ENCODE assay signal across 8 mouse cellular contexts in the genomic region with DNA sequence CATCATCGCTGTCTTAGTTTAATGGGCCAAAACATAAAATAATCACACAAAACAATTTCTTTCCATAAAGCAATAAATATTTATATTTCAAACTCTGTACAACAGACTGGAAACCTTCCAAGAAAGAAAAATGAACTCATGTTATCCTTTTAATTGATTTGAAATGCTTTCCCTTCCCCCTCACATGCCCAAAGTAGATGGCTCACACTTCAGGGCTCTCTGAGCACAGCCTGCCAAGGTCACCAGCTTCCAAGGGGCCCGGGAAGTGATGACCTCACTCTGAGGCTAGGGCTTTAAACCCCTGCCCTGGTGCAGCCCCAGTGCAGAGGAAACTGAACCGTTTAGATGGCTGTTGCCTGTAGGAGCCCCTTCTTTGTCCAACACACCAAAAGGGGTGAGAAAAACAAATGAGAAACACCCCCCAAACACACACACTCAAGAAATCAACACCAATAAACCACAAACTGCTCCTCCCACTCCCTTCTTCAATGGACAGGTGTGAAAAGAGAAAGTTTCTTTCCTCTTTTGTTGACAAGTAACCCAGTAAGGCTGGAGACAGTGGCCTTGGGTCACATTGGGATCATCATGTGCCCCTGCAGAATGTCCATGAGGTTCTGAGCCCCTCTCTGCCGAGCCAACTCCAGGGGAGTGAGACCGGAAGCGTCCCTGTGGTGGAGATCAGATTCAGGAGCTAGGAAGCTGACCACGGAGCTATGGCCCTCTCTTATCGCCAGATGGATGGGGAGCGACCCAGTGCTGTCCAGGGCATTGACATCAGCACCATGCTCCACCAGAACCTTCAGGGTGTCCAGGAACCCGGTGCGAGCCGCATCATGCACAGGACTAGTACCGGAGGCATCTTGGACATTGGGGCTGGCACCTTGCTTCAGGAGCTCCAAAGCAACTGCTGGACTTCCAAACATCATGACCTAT. TPM values are rescaled to one million over a fixed set of nuclear protein-coding genes. Genes with fewer than 3 reads are reported as not detected.
DNase-seq lines count a peak whose midpoint lies in the region; ATAC-seq and TF ChIP-seq lines count a peak whose summit lies in the region.

No protein-coding gene starts in this region.

- H3K36me3 ChIP-seq in erythroblast, embryonic 14.5 days (ENCODE audit: control insufficient read depth) = peaks cover 64% of the 10 kb centered on the region
- H3K36me3 ChIP-seq in forebrain, embryonic 16.5 days (ENCODE audit: control insufficient read depth, insufficient read depth) = peaks cover 3% of the 10 kb centered on the region
- H3K36me3 ChIP-seq in liver, adult 2 months (ENCODE audit: control insufficient read depth, insufficient read depth, low read length) = peaks cover 2% of the 10 kb centered on the region; the same call in 1 of the 2 replicates
- peaks cover 13% of the 10 kb centered on the region; the same call in 1 of the 2 replicates for H3K36me3 ChIP-seq in neural tube, embryonic 14.5 days (ENCODE audit: control insufficient read depth, insufficient read depth, low read length)

- no peak for TF ChIP-seq POLR2A in liver, adult 2 months (IDR thresholded peaks at IDR 0.05; ENCODE audit: extremely low read depth, insufficient read depth, low read length)

- no peaks in the 10 kb centered on the region for H3K9me3 ChIP-seq in erythroblast, embryonic 14.5 days (ENCODE audit: control insufficient read depth, low read length)
- H3K9me3 ChIP-seq in forebrain, embryonic 16.5 days (ENCODE audit: control insufficient read depth, low read length) = no peaks in the 10 kb centered on the region
- no peaks in the 10 kb centered on the region for H3K9me3 ChIP-seq in neural tube, embryonic 14.5 days (ENCODE audit: control insufficient read depth, low read length)

- peak; percentile 24 for DNase-seq in MEL-GATA-1-ER (ENCODE audit: extremely low read depth, low read depth)
- DNase-seq in liver, adult 2 months (ENCODE audit: extremely low read depth, low read depth, low spot score) = no peak
- no peak for DNase-seq in gastrocnemius, adult 8-10 months (ENCODE audit: low spot score in 2 of 2)
- DNase-seq in ovary, postnatal 14 days (ENCODE audit: low spot score) = no peak

- no peak for ATAC-seq in erythroblast, adult 5-6 weeks (replicated peaks; ENCODE audit: low FRiP score, poor library complexity, severe bottlenecking)
- ATAC-seq in forebrain, embryonic 16.5 days = no peak
- no peak for ATAC-seq in neural tube, embryonic 14.5 days (ENCODE audit: low read depth)

- H3K4me1 ChIP-seq in erythroblast, embryonic 14.5 days (ENCODE audit: control insufficient read depth) = peaks cover 53% of the 10 kb centered on the region
- H3K4me1 ChIP-seq in forebrain, embryonic 16.5 days (replicated peaks; ENCODE audit: control insufficient read depth, insufficient read depth, low read length) = peaks cover 30% of the 10 kb centered on the region
- peaks cover 5% of the 10 kb centered on the region for H3K4me1 ChIP-seq in liver, adult 2 months (ENCODE audit: control insufficient read depth, insufficient read depth, low read length)
- H3K4me1 ChIP-seq in neural tube, embryonic 14.5 days (ENCODE audit: control insufficient read depth, insufficient read depth, low read length) = peaks cover 26% of the 10 kb centered on the region

- peak overlapping the region; percentile 56 for H3K9ac ChIP-seq in forebrain, embryonic 16.5 days (replicated peaks; ENCODE audit: low read depth, low read length)
- peak overlapping the region; percentile 65 for H3K9ac ChIP-seq in liver, adult 2 months (ENCODE audit: low read depth, low read length)
- H3K9ac ChIP-seq in neural tube, embryonic 14.5 days (replicated peaks; ENCODE audit: low read depth, low read length) = peak overlapping the region; percentile 60; the same call in 1 of the 2 replicates

- WGBS in forebrain, embryonic 16.5 days = 79% methylated on average over 13 of the region's 13 CpGs
- WGBS in liver, adult 2 months = 71% methylated on average over 13 of the region's 13 CpGs
- WGBS in neural tube, embryonic 14.5 days = 79% methylated on average over 13 of the region's 13 CpGs

- H3K4me3 ChIP-seq in erythroblast, embryonic 14.5 days (replicated peaks) = peak overlapping the region; percentile 79
- peak overlapping the region; percentile 68 for H3K4me3 ChIP-seq in forebrain, embryonic 16.5 days (replicated peaks; ENCODE audit: low read length)
- peak overlapping the region; percentile 65; the same call in 1 of the 2 replicates for H3K4me3 ChIP-seq in liver, adult 2 months (ENCODE audit: insufficient read depth, low read depth, low read length)
- H3K4me3 ChIP-seq in neural tube, embryonic 14.5 days (ENCODE audit: low read depth, low read length) = peak overlapping the region; percentile 65

- TF ChIP-seq CTCF in liver, adult 2 months (IDR thresholded peaks at IDR 0.05; ENCODE audit: low read depth, low read length) = no peak

- no peaks in the 10 kb centered on the region for H3K27me3 ChIP-seq in erythroblast, embryonic 14.5 days (ENCODE audit: control insufficient read depth)
- H3K27me3 ChIP-seq in forebrain, embryonic 16.5 days (replicated peaks; ENCODE audit: control insufficient read depth, insufficient read depth, low read length) = no peaks in the 10 kb centered on the region
- no peaks in the 10 kb centered on the region for H3K27me3 ChIP-seq in liver, adult 2 months (ENCODE audit: control insufficient read depth, insufficient read depth, low read length)
- no peaks in the 10 kb centered on the region for H3K27me3 ChIP-seq in neural tube, embryonic 14.5 days (ENCODE audit: control insufficient read depth, insufficient read depth, low read length)

- peaks cover 6% of the 10 kb centered on the region for H3K79me2 ChIP-seq in liver, adult 2 months (ENCODE audit: control insufficient read depth, insufficient read depth, low read length)

- peak overlapping the region; percentile 61 for H3K4me2 ChIP-seq in forebrain, embryonic 16.5 days (ENCODE audit: low read length)
- peak overlapping the region; percentile 84 for H3K4me2 ChIP-seq in neural tube, embryonic 14.5 days (ENCODE audit: low read depth, low read length)

- peak overlapping the region; percentile 81 for H3K27ac ChIP-seq in forebrain, embryonic 16.5 days (ENCODE audit: low read length)
- H3K27ac ChIP-seq in liver, adult 2 months (replicated peaks; ENCODE audit: insufficient read depth, low read depth, low read length) = peak overlapping the region; percentile 51
- H3K27ac ChIP-seq in neural tube, embryonic 14.5 days (ENCODE audit: low read depth, low read length) = peak overlapping the region; percentile 78

RNA-seq across cellular contexts. Expression of gene Kri1, which starts 0.9 kb away (rescaled TPM):
- polyA plus RNA-seq in erythroblast, embryonic 14.5 days (2012) = 3.5 and 4.6 TPM in 2 replicates
- total RNA-seq in erythroblast, adult 5-6 weeks (2015; ENCODE audit: low replicate concordance) = 14.0 and 26.7 TPM in 2 replicates
- 16.7 and 22.3 TPM in 2 replicates for total RNA-seq in erythroblast, adult 5-6 weeks (2017; ENCODE audit: low replicate concordance)
- polyA plus RNA-seq in forebrain, embryonic 16.5 days (2015; fragmentation: Nextera tagmentation; extraction: Ambion mirVana) = 18.3 and 20.1 TPM in 2 replicates
- total RNA-seq in liver, adult 2 months (2014; rRNA removed) = 5.0 and 6.5 TPM in 2 replicates
- polyA plus RNA-seq in liver, adult 2 months (2012; rRNA removed) = 6.3 and 9.7 TPM in 2 replicates
- 14.2 and 16.4 TPM in 2 replicates for polyA plus RNA-seq in neural tube, embryonic 14.5 days (2014; fragmentation: Nextera tagmentation; extraction: Ambion mirVana)
- total RNA-seq in gastrocnemius, adult 8-10 months (2022) = 10 to 100 TPM in 3 of 4 experiments, 1 to 10 TPM in 1; 8.4 to 13.0 (median 11.4) TPM

RNA-seq across cellular contexts. Expression of gene Cdkn2d, which starts 2.5 kb away (rescaled TPM):
- 36.6 and 42.6 TPM in 2 replicates for polyA plus RNA-seq in erythroblast, embryonic 14.5 days (2012)
- 29.4 and 40.1 TPM in 2 replicates for total RNA-seq in erythroblast, adult 5-6 weeks (2015; ENCODE audit: low replicate concordance)
- 15.9 and 25.5 TPM in 2 replicates for total RNA-seq in erythroblast, adult 5-6 weeks (2017; ENCODE audit: low replicate concordance)
- polyA plus RNA-seq in forebrain, embryonic 16.5 days (2015; fragmentation: Nextera tagmentation; extraction: Ambion mirVana) = 85.1 and 97.7 TPM in 2 replicates
- total RNA-seq in liver, adult 2 months (2014; rRNA removed) = 3.0 and 3.9 TPM in 2 replicates
- polyA plus RNA-seq in liver, adult 2 months (2012; rRNA removed) = 5.1 and 5.2 TPM in 2 replicates
- polyA plus RNA-seq in neural tube, embryonic 14.5 days (2014; fragmentation: Nextera tagmentation; extraction: Ambion mirVana) = 113 and 125 TPM in 2 replicates
- total RNA-seq in gastrocnemius, adult 8-10 months (2022) = 10 to 100 TPM in 3 of 4 experiments, 1 to 10 TPM in 1; 8.8 to 10.7 (median 10.6) TPM

RNA-seq across cellular contexts. Expression of gene Ap1m2, which starts 23.5 kb away (rescaled TPM):
- not detected in 2 replicates for polyA plus RNA-seq in erythroblast, embryonic 14.5 days (2012)
- total RNA-seq in erythroblast, adult 5-6 weeks (2015; ENCODE audit: low replicate concordance) = 0.58 TPM in 1 of 2 replicates, not detected in the other
- not detected in 2 replicates for total RNA-seq in erythroblast, adult 5-6 weeks (2017; ENCODE audit: low replicate concordance)
- 1.8 and 2.9 TPM in 2 replicates for polyA plus RNA-seq in forebrain, embryonic 16.5 days (2015; fragmentation: Nextera tagmentation; extraction: Ambion mirVana)
- total RNA-seq in liver, adult 2 months (2014; rRNA removed) = 0.07 and 0.55 TPM in 2 replicates
- polyA plus RNA-seq in liver, adult 2 months (2012; rRNA removed) = 0.06 and 0.28 TPM in 2 replicates
- polyA plus RNA-seq in neural tube, embryonic 14.5 days (2014; fragmentation: Nextera tagmentation; extraction: Ambion mirVana) = 1.1 and 2.3 TPM in 2 replicates
- not detected for total RNA-seq in gastrocnemius, adult 8-10 months (2022)

RNA-seq across cellular contexts. Expression of gene Atg4d, which starts 23.6 kb away (rescaled TPM):
- polyA plus RNA-seq in erythroblast, embryonic 14.5 days (2012) = 25.4 and 30.2 TPM in 2 replicates
- 11.9 TPM in 2 replicates for total RNA-seq in erythroblast, adult 5-6 weeks (2015; ENCODE audit: low replicate concordance)
- 31.9 and 59.8 TPM in 2 replicates for total RNA-seq in erythroblast, adult 5-6 weeks (2017; ENCODE audit: low replicate concordance)
- 47.6 and 51.8 TPM in 2 replicates for polyA plus RNA-seq in forebrain, embryonic 16.5 days (2015; fragmentation: Nextera tagmentation; extraction: Ambion mirVana)
- 22.3 and 27.3 TPM in 2 replicates for total RNA-seq in liver, adult 2 months (2014; rRNA removed)
- polyA plus RNA-seq in liver, adult 2 months (2012; rRNA removed) = 42.2 and 45.8 TPM in 2 replicates
- polyA plus RNA-seq in neural tube, embryonic 14.5 days (2014; fragmentation: Nextera tagmentation; extraction: Ambion mirVana) = 50.4 and 50.5 TPM in 2 replicates
- 10 to 100 TPM; 74.3 to 87.3 (median 80.7) TPM for total RNA-seq in gastrocnemius, adult 8-10 months (2022)

RNA-seq across cellular contexts. Expression of gene Slc44a2, which starts 31.8 kb away (rescaled TPM):
- polyA plus RNA-seq in erythroblast, embryonic 14.5 days (2012) = 0.76 and 0.82 TPM in 2 replicates
- 10.6 and 17.1 TPM in 2 replicates for total RNA-seq in erythroblast, adult 5-6 weeks (2015; ENCODE audit: low replicate concordance)
- 11.7 and 14.5 TPM in 2 replicates for total RNA-seq in erythroblast, adult 5-6 weeks (2017; ENCODE audit: low replicate concordance)
- 86.2 and 88.7 TPM in 2 replicates for polyA plus RNA-seq in forebrain, embryonic 16.5 days (2015; fragmentation: Nextera tagmentation; extraction: Ambion mirVana)
- total RNA-seq in liver, adult 2 months (2014; rRNA removed) = 3.8 and 4.9 TPM in 2 replicates
- polyA plus RNA-seq in liver, adult 2 months (2012; rRNA removed) = 3.9 and 5.8 TPM in 2 replicates
- polyA plus RNA-seq in neural tube, embryonic 14.5 days (2014; fragmentation: Nextera tagmentation; extraction: Ambion mirVana) = 67.7 and 75.1 TPM in 2 replicates
- total RNA-seq in gastrocnemius, adult 8-10 months (2022) = 100 to 1,000 TPM; 155 to 165 (median 161) TPM
